Mouse (Mus musculus): ENCODE results near the gene Olfr520.

DNA sequence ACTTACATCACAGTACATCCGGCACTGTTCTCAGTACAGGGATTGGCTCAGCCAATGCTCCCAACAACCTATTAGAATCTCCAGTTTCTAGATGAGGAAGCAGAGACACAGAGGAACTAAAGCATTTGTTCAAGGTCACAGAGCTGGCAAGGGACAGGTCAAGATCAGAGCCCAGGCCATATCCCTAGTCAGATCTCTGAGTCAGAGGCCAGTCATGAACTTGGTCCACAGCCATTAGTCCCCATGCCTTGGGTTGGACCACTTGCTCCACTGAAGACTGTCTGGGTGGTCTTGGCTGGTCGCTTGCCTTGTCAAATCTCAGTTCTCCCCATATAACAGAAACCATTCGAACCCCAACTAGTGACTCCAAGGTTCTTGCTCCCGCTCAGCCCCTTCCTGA lies 17.6 kb upstream of the Olfr520 start:
- TF ChIP-seq POLR2A (IDR thresholded peaks at IDR 0.05; ENCODE audit: low read depth, low read length) (no peak), CTCF (IDR thresholded peaks at IDR 0.05; ENCODE audit: extremely low read depth, insufficient read length, insufficient replicate concordance, low read depth, low read length) (no peak)

Data from small intestine, adult 2 months (tissue).